Mouse (Mus musculus) kidney, embryonic 14.5 days (tissue): ENCODE results near the gene Vmn1r127. TPM values are rescaled to one million over a fixed set of nuclear protein-coding genes. Genes with fewer than 3 reads are reported as not detected.
"Not testable (repeated sequence)": the region's sequence is repeated elsewhere in the genome, so short reads cannot be mapped to it uniquely, and the experiment has no call there.

Source experiments
- ATAC-seq: fragments of 200-750 bp; cut with Nextera tagmentation; 2 replicates; pipeline ENCODE4 v1.8.0; 2017; ENCODE audit warnings: moderate number of reproducible peaks, mild to moderate bottlenecking, moderate TSS enrichment, moderate library complexity; ENCODE audit not compliant: low FRiP score, low TSS enrichment
- H3K27ac ChIP-seq: fragments of 300-500 bp; sonication (generic); 2 replicates; pipeline ENCODE4 v1.5.1; 2014; ENCODE audit warnings: low read depth, mild to moderate bottlenecking, low read length, moderate library complexity, mixed read lengths
- H3K27me3 ChIP-seq: fragments of 300-500 bp; sonication (generic); 2 replicates; pipeline ENCODE4 v1.6.1; 2014; ENCODE audit warnings: mild to moderate bottlenecking, low read length; ENCODE audit not compliant: control insufficient read depth, insufficient read depth
- H3K36me3 ChIP-seq: fragments of 300-500 bp; sonication (generic); 2 replicates; pipeline ENCODE4 v1.6.1; 2014; ENCODE audit warnings: low read length, mixed read lengths; ENCODE audit not compliant: control insufficient read depth, insufficient read depth
- H3K4me1 ChIP-seq: fragments of 300-500 bp; sonication (generic); 2 replicates; pipeline ENCODE4 v1.6.1; 2014; ENCODE audit warnings: low read length, mixed read lengths; ENCODE audit not compliant: control insufficient read depth, insufficient read depth
- H3K4me2 ChIP-seq: fragments of 300-500 bp; sonication (generic); replicated peaks from 2 replicates; pipeline ENCODE4 v1.6.1; 2014; ENCODE audit warnings: low read depth, mild to moderate bottlenecking, low read length
- H3K4me3 ChIP-seq: fragments of 300-500 bp; sonication (generic); 2 replicates; pipeline ENCODE4 v1.5.1; 2014; ENCODE audit warnings: mild to moderate bottlenecking, low read length
- H3K9ac ChIP-seq: fragments of 300-500 bp; sonication (generic); 2 replicates; pipeline ENCODE4 v1.6.1; 2014; ENCODE audit warnings: low read depth, mild to moderate bottlenecking, low read length, moderate library complexity
- H3K9me3 ChIP-seq: fragments of 300-500 bp; sonication (generic); 2 replicates; pipeline ENCODE4 v1.6.1; 2016; ENCODE audit warnings: low read length; ENCODE audit not compliant: control insufficient read depth
- WGBS: fragments of 180-500 bp; shearing (Covaris S2); extraction: QIAGEN DNeasy Blood & Tissue Kit; methylation state at CpG from one replicate; pipeline ENCODE4 v1.1.7; 2014; 5-methylcytosine and 5-hydroxymethylcytosine counted together
- polyA plus RNA-seq: library from polyadenylated mRNA; unstranded; fragments of >200 nt; fragmentation: Nextera tagmentation; extraction: Ambion mirVana; gene quantifications from 2 replicates; pipeline ENCODE4 v1.2.1, GENCODE M21; 2014

Vmn1r127 gene
- polyA plus RNA-seq = not detected in 2 replicates

- H3K36me3 ChIP-seq, H3K9me3 ChIP-seq, ATAC-seq, H3K4me2 ChIP-seq, H3K9ac ChIP-seq, H3K4me3 ChIP-seq, H3K4me1 ChIP-seq, H3K27me3 ChIP-seq, H3K27ac ChIP-seq: not testable (repeated sequence)
- WGBS = no CpG with 5 or more reads among the region's 3 CpGs
These were observed at the start of gene Vmn1r127 for GRCm38 (mm10) chr7:21319761-21320160. Gene Vmn1r127, minus strand, starts transcription at chr7:21319861.

- not testable (repeated sequence) for H3K27ac ChIP-seq, H3K4me1 ChIP-seq, H3K4me2 ChIP-seq, H3K27me3 ChIP-seq, H3K9me3 ChIP-seq, ATAC-seq, H3K9ac ChIP-seq, H3K4me3 ChIP-seq, H3K36me3 ChIP-seq
- no CpG with 5 or more reads among the region's 1 CpGs for WGBS
These were observed 41.5 kb upstream of the Vmn1r127 start, which contains the start of gene Vmn1r129 for GRCm38 (mm10) chr7:21361191-21361590. Gene Vmn1r129, minus strand, starts transcription at chr7:21361291.

GRCm38 (mm10) chr7:21349073-21349472 lies 29.4 kb upstream of the Vmn1r127 start, which contains the start of gene Vmn1r128:
Gene Vmn1r128, plus strand, starts transcription at chr7:21349373.
- H3K9ac ChIP-seq, H3K27ac ChIP-seq, H3K4me3 ChIP-seq, H3K36me3 ChIP-seq, H3K9me3 ChIP-seq, H3K4me1 ChIP-seq, H3K27me3 ChIP-seq, H3K4me2 ChIP-seq, ATAC-seq: not testable (repeated sequence)
- WGBS = 89% methylated on average over 1 of the region's 1 CpGs

GRCm38 (mm10) chr7:21301367-21301766 lies 18.3 kb downstream of the Vmn1r127 start, which contains the start of gene Vmn1r126:
Gene Vmn1r126, minus strand, starts transcription at chr7:21301467.
- not testable (repeated sequence) for H3K4me3 ChIP-seq, H3K9ac ChIP-seq, H3K27me3 ChIP-seq, H3K27ac ChIP-seq, ATAC-seq, H3K9me3 ChIP-seq, H3K4me1 ChIP-seq, H3K4me2 ChIP-seq, H3K36me3 ChIP-seq
- no CpG with 5 or more reads among the region's 5 CpGs for WGBS

GRCm38 (mm10) chr7:21271879-21272278 lies 47.8 kb downstream of the Vmn1r127 start, which contains the start of gene Vmn1r125:
Gene Vmn1r125, plus strand, starts transcription at chr7:21272179.
- 76% methylated on average over 3 of the region's 3 CpGs for WGBS
- not testable (repeated sequence) for H3K9ac ChIP-seq, H3K27ac ChIP-seq, H3K4me3 ChIP-seq, H3K4me2 ChIP-seq, H3K27me3 ChIP-seq, H3K9me3 ChIP-seq, H3K36me3 ChIP-seq, H3K4me1 ChIP-seq, ATAC-seq

Other genes starting within 250 kb of the Vmn1r127 start
- not detected in 2 replicates for gene Vmn1r121, start 221.3 kb downstream of the Vmn1r127 start, polyA plus RNA-seq
- gene Vmn1r122, start 185.7 kb downstream of the Vmn1r127 start, polyA plus RNA-seq = not detected in 2 replicates
- gene Vmn1r123, start 157.7 kb downstream of the Vmn1r127 start, polyA plus RNA-seq = not detected in 2 replicates
- not detected in 2 replicates for gene Gm5157, start 129.4 kb downstream of the Vmn1r127 start, polyA plus RNA-seq
- gene Vmn1r124, start 59.2 kb downstream of the Vmn1r127 start, polyA plus RNA-seq = not detected in 2 replicates
- gene Vmn1r125, start 47.7 kb downstream of the Vmn1r127 start, polyA plus RNA-seq = not detected in 2 replicates
- not detected in 2 replicates for gene Vmn1r126, start 18.4 kb downstream of the Vmn1r127 start, polyA plus RNA-seq
- gene Vmn1r128, start 29.5 kb upstream of the Vmn1r127 start, polyA plus RNA-seq = not detected in 2 replicates
- not detected in 2 replicates for gene Vmn1r129, start 41.4 kb upstream of the Vmn1r127 start, polyA plus RNA-seq
- gene Gm6882, start 112.9 kb upstream of the Vmn1r127 start, polyA plus RNA-seq = not detected in 2 replicates
- not detected in 2 replicates for gene Vmn1r130, start 191.9 kb upstream of the Vmn1r127 start, polyA plus RNA-seq
- gene Vmn1r131, start 226.2 kb upstream of the Vmn1r127 start, polyA plus RNA-seq = not detected in 2 replicates